Mouse (Mus musculus): ENCODE results near the gene Itgam. TPM values are rescaled to one million over a fixed set of nuclear protein-coding genes. Genes with fewer than 3 reads are reported as not detected.
"Not testable (repeated sequence)": the region's sequence is repeated elsewhere in the genome, so short reads cannot be mapped to it uniquely, and the experiment has no call there.

Gene Itgam
- 0.37 and 0.64 TPM in 2 replicates for polyA plus RNA-seq (2014; fragmentation: Nextera tagmentation; extraction: Ambion mirVana)

GRCm38 (mm10) chr7:128062456-128062855 lies at the start of gene Itgam, which contains the start of gene Gm49368:
Itgam (plus strand) TSS chr7:128062640.
Gm49368 (plus strand) TSS chr7:128062683.
- H3K4me2 ChIP-seq (ENCODE audit: low read depth): no peak within 1 kb of the TSS
- H3K4me3 ChIP-seq (ENCODE audit: low read depth, low read length): no peak within 1 kb of the TSS
- DNase-seq (ENCODE audit: low spot score) (no peak), ATAC-seq (ENCODE audit: insufficient read depth, low FRiP score, low TSS enrichment) (no peak)
- 93% methylated on average over 7 of the region's 7 CpGs for WGBS
- H3K4me1 ChIP-seq (ENCODE audit: control insufficient read depth, insufficient read depth, low read length): no peaks in the 10 kb centered on the region
- H3K9ac ChIP-seq (ENCODE audit: low read length): no peak within 1 kb of the TSS
- no peak within 1 kb of the TSS for H3K27ac ChIP-seq (ENCODE audit: low read depth, low read length)
- H3K9me3 ChIP-seq (ENCODE audit: control insufficient read depth, low read length): no peaks in the 10 kb centered on the region
- H3K27me3 ChIP-seq (ENCODE audit: control insufficient read depth, insufficient read depth, low read length): no peaks in the 10 kb centered on the region
- no peaks in the 10 kb centered on the region for H3K36me3 ChIP-seq (ENCODE audit: control insufficient read depth, insufficient read depth, low read length)

- H3K27me3 ChIP-seq (ENCODE audit: control insufficient read depth, insufficient read depth, low read length): no peaks in the 10 kb centered on the region
- H3K4me1 ChIP-seq (ENCODE audit: control insufficient read depth, insufficient read depth, low read length): no peaks in the 10 kb centered on the region
- WGBS: 90% methylated on average over 13 of the region's 13 CpGs
- no peak overlapping the region for H3K4me2 ChIP-seq (ENCODE audit: low read depth)
- DNase-seq (ENCODE audit: low spot score) (no peak), ATAC-seq (ENCODE audit: insufficient read depth, low FRiP score, low TSS enrichment) (no peak)
- H3K9ac ChIP-seq (ENCODE audit: low read length): no peak overlapping the region
- no peak overlapping the region for H3K4me3 ChIP-seq (ENCODE audit: low read depth, low read length)
- no peaks in the 10 kb centered on the region for H3K36me3 ChIP-seq (ENCODE audit: control insufficient read depth, insufficient read depth, low read length)
- H3K9me3 ChIP-seq (ENCODE audit: control insufficient read depth, low read length): no peaks in the 10 kb centered on the region
- no peak overlapping the region for H3K27ac ChIP-seq (ENCODE audit: low read depth, low read length)
Measured at GRCm38 (mm10) chr7:128013116-128013515, 49.3 kb upstream of the Itgam start.

GRCm38 (mm10) chr7:128016134-128016533 lies 46.3 kb upstream of the Itgam start:
- not testable (repeated sequence) for H3K36me3 ChIP-seq (ENCODE audit: control insufficient read depth, insufficient read depth, low read length); H3K9ac ChIP-seq (ENCODE audit: low read length); H3K27ac ChIP-seq (ENCODE audit: low read depth, low read length); DNase-seq (ENCODE audit: low spot score); H3K27me3 ChIP-seq (ENCODE audit: control insufficient read depth, insufficient read depth, low read length); H3K4me1 ChIP-seq (ENCODE audit: control insufficient read depth, insufficient read depth, low read length); ATAC-seq (ENCODE audit: insufficient read depth, low FRiP score, low TSS enrichment); H3K9me3 ChIP-seq (ENCODE audit: control insufficient read depth, low read length); H3K4me3 ChIP-seq (ENCODE audit: low read depth, low read length); H3K4me2 ChIP-seq (ENCODE audit: low read depth)
- 89% methylated on average over 5 of the region's 5 CpGs for WGBS

- H3K36me3 ChIP-seq (ENCODE audit: control insufficient read depth, insufficient read depth, low read length): no peaks in the 10 kb centered on the region
- 87% methylated on average over 6 of the region's 6 CpGs for WGBS
- no peak for ATAC-seq (ENCODE audit: insufficient read depth, low FRiP score, low TSS enrichment)
- H3K27me3 ChIP-seq (ENCODE audit: control insufficient read depth, insufficient read depth, low read length): no peaks in the 10 kb centered on the region
- no peak for DNase-seq (ENCODE audit: low spot score)
- no peaks in the 10 kb centered on the region for H3K4me1 ChIP-seq (ENCODE audit: control insufficient read depth, insufficient read depth, low read length)
- H3K27ac ChIP-seq (ENCODE audit: low read depth, low read length): no peak overlapping the region
- H3K9ac ChIP-seq (ENCODE audit: low read length): no peak overlapping the region
- no peak overlapping the region for H3K4me3 ChIP-seq (ENCODE audit: low read depth, low read length)
- H3K4me2 ChIP-seq (ENCODE audit: low read depth): no peak overlapping the region
- H3K9me3 ChIP-seq (ENCODE audit: control insufficient read depth, low read length): no peaks in the 10 kb centered on the region
Measured at GRCm38 (mm10) chr7:128016650-128017049, 45.8 kb upstream of the Itgam start.

- Histone ChIP-seq H3K4me3 (ENCODE audit: low read depth, low read length) (no peak overlapping the region), H3K4me1 (ENCODE audit: control insufficient read depth, insufficient read depth, low read length) (no peaks in the 10 kb centered on the region), H3K27me3 (ENCODE audit: control insufficient read depth, insufficient read depth, low read length) (no peaks in the 10 kb centered on the region), H3K36me3 (ENCODE audit: control insufficient read depth, insufficient read depth, low read length) (no peaks in the 10 kb centered on the region), H3K9me3 (ENCODE audit: control insufficient read depth, low read length) (no peaks in the 10 kb centered on the region), H3K9ac (ENCODE audit: low read length) (no peak overlapping the region), H3K27ac (ENCODE audit: low read depth, low read length) (no peak overlapping the region), H3K4me2 (ENCODE audit: low read depth) (no peak overlapping the region)
- ATAC-seq (ENCODE audit: insufficient read depth, low FRiP score, low TSS enrichment): no peak
- DNase-seq (ENCODE audit: low spot score): no peak
- WGBS: 92% methylated on average over 3 of the region's 3 CpGs
Measured at GRCm38 (mm10) chr7:128018275-128018674, 44.2 kb upstream of the Itgam start.

- no peak overlapping the region for H3K9ac ChIP-seq (ENCODE audit: low read length)
- DNase-seq (ENCODE audit: low spot score) (no peak), ATAC-seq (ENCODE audit: insufficient read depth, low FRiP score, low TSS enrichment) (no peak)
- no peak overlapping the region for H3K27ac ChIP-seq (ENCODE audit: low read depth, low read length)
- H3K4me2 ChIP-seq (ENCODE audit: low read depth): no peak overlapping the region
- no peaks in the 10 kb centered on the region for H3K27me3 ChIP-seq (ENCODE audit: control insufficient read depth, insufficient read depth, low read length)
- no peaks in the 10 kb centered on the region for H3K9me3 ChIP-seq (ENCODE audit: control insufficient read depth, low read length)
- H3K4me3 ChIP-seq (ENCODE audit: low read depth, low read length): no peak overlapping the region
- no peaks in the 10 kb centered on the region for H3K4me1 ChIP-seq (ENCODE audit: control insufficient read depth, insufficient read depth, low read length)
- 87% methylated on average over 2 of the region's 2 CpGs for WGBS
- H3K36me3 ChIP-seq (ENCODE audit: control insufficient read depth, insufficient read depth, low read length): no peaks in the 10 kb centered on the region
Measured at GRCm38 (mm10) chr7:128019187-128019586, 43.3 kb upstream of the Itgam start.

GRCm38 (mm10) chr7:128022974-128023373 lies 39.5 kb upstream of the Itgam start:
- DNase-seq (ENCODE audit: low spot score) (no peak), ATAC-seq (ENCODE audit: insufficient read depth, low FRiP score, low TSS enrichment) (no peak)
- Histone ChIP-seq H3K9me3 (ENCODE audit: control insufficient read depth, low read length) (no peaks in the 10 kb centered on the region), H3K27me3 (ENCODE audit: control insufficient read depth, insufficient read depth, low read length) (no peaks in the 10 kb centered on the region), H3K36me3 (ENCODE audit: control insufficient read depth, insufficient read depth, low read length) (no peaks in the 10 kb centered on the region), H3K9ac (ENCODE audit: low read length) (no peak overlapping the region), H3K4me3 (ENCODE audit: low read depth, low read length) (no peak overlapping the region), H3K27ac (ENCODE audit: low read depth, low read length) (no peak overlapping the region), H3K4me1 (ENCODE audit: control insufficient read depth, insufficient read depth, low read length) (no peaks in the 10 kb centered on the region), H3K4me2 (ENCODE audit: low read depth) (no peak overlapping the region)
- 64% methylated on average over 8 of the region's 8 CpGs for WGBS

- H3K9me3 ChIP-seq (ENCODE audit: control insufficient read depth, low read length): no peaks in the 10 kb centered on the region
Measured at GRCm38 (mm10) chr7:128023565-128023964, 38.9 kb upstream of the Itgam start.

GRCm38 (mm10) chr7:128024364-128024763 lies 38.1 kb upstream of the Itgam start:
- DNase-seq (ENCODE audit: low spot score) (no peak), ATAC-seq (ENCODE audit: insufficient read depth, low FRiP score, low TSS enrichment) (no peak)
- Histone ChIP-seq H3K4me3 (ENCODE audit: low read depth, low read length) (no peak overlapping the region), H3K9me3 (ENCODE audit: control insufficient read depth, low read length) (no peaks in the 10 kb centered on the region), H3K4me2 (ENCODE audit: low read depth) (no peak overlapping the region), H3K27ac (ENCODE audit: low read depth, low read length) (no peak overlapping the region), H3K4me1 (ENCODE audit: control insufficient read depth, insufficient read depth, low read length) (no peaks in the 10 kb centered on the region), H3K36me3 (ENCODE audit: control insufficient read depth, insufficient read depth, low read length) (no peaks in the 10 kb centered on the region), H3K27me3 (ENCODE audit: control insufficient read depth, insufficient read depth, low read length) (no peaks in the 10 kb centered on the region), H3K9ac (ENCODE audit: low read length) (no peak overlapping the region)
- WGBS: 94% methylated on average over 9 of the region's 9 CpGs

More at GRCm38 (mm10) chr7:128023565-128023964, 38.9 kb upstream of the Itgam start:
- H3K9ac ChIP-seq (ENCODE audit: low read length): no peak overlapping the region
- no peak overlapping the region for H3K4me2 ChIP-seq (ENCODE audit: low read depth)
- no peak for ATAC-seq (ENCODE audit: insufficient read depth, low FRiP score, low TSS enrichment)
- no peak for DNase-seq (ENCODE audit: low spot score)
- no peak overlapping the region for H3K27ac ChIP-seq (ENCODE audit: low read depth, low read length)
- H3K27me3 ChIP-seq (ENCODE audit: control insufficient read depth, insufficient read depth, low read length): no peaks in the 10 kb centered on the region
- 94% methylated on average over 4 of the region's 4 CpGs for WGBS
- H3K36me3 ChIP-seq (ENCODE audit: control insufficient read depth, insufficient read depth, low read length): no peaks in the 10 kb centered on the region
- no peak overlapping the region for H3K4me3 ChIP-seq (ENCODE audit: low read depth, low read length)
- no peaks in the 10 kb centered on the region for H3K4me1 ChIP-seq (ENCODE audit: control insufficient read depth, insufficient read depth, low read length)

All from neural tube, embryonic 11.5 days (tissue).